Mouse (Mus musculus) liver, embryonic 14.5 days (tissue): ENCODE results near the gene Gm21149.
"Not testable (repeated sequence)": the region's sequence is repeated elsewhere in the genome, so short reads cannot be mapped to it uniquely, and the experiment has no call there.

Experiments used
- CTCF ChIP-seq: IDR thresholded peaks from 2 replicates; pipeline ENCODE4 v1.5.1; 2016; ENCODE audit warnings: antibody characterized with exemption, low read depth, control low read depth
- EP300 ChIP-seq: IDR thresholded peaks from 2 replicates; pipeline ENCODE4 v1.6.1; 2016; ENCODE audit warnings: antibody characterized with exemption, low read depth

GRCm38 (mm10) chr5:15482815-15483214 lies 6.5 kb upstream of the Gm21149 start:
- TF ChIP-seq CTCF, EP300: not testable (repeated sequence)
